Mouse (Mus musculus) granulocyte monocyte progenitor cell, adult 5-6 weeks (primary cell): ENCODE data around the gene Cuta. TPM values are rescaled to one million over a fixed set of nuclear protein-coding genes. Genes with fewer than 3 reads are reported as not detected.

Source experiments
- ATAC-seq: replicated peaks from 2 replicates; pipeline ENCODE4 v1.8.0; 2016; ENCODE audit warnings: mild to moderate bottlenecking, moderate TSS enrichment, inconsistent platforms; ENCODE audit not compliant: poor library complexity, severe bottlenecking
- total RNA-seq, 2 experiments: library from RNA; stranded (forward) in 1 of 2; stranded (reverse) in 1 of 2; fragments of 200-712, 200-1000 nt in 1 of 2; fragments of >200 nt in 1 of 2; fragmentation: Nextera tagmentation in 1 of 2; gene quantifications; 2 replicates each; pipeline ENCODE4 v1.2.3; 2014 to 2017

Cuta gene
- total RNA-seq, 2 experiments from 2014 or later: 60.5 to 226 TPM

- no peak for ATAC-seq
These were observed 45.0 kb downstream of the Cuta start for GRCm38 (mm10) chr17:26894342-26894741.

GRCm38 (mm10) chr17:26893492-26893891 is 45.9 kb downstream of the Cuta start:
- no peak for ATAC-seq

GRCm38 (mm10) chr17:26892635-26893375 is 46.6 kb downstream of the Cuta start:
- ATAC-seq: no peak

GRCm38 (mm10) chr17:26887926-26888325 is 51.4 kb downstream of the Cuta start:
- no peak for ATAC-seq

- peak; percentile 96 for ATAC-seq
These were observed 53.2 kb downstream of the Cuta start for GRCm38 (mm10) chr17:26886047-26886749.

GRCm38 (mm10) chr17:26884995-26885926 is 54.1 kb downstream of the Cuta start:
- peak; percentile 86 for ATAC-seq

Other genes with a start within 250 kb of the Cuta start
- 18.8 and 30.0 TPM in 2 replicates for gene Crebrf, start 223.9 kb downstream of the Cuta start, total RNA-seq (2014; fragmentation: Nextera tagmentation)
- 16.8 and 17.0 TPM in 2 replicates for gene Crebrf, start 223.9 kb downstream of the Cuta start, total RNA-seq (2017)
- 23.5 and 51.0 TPM in 2 replicates for gene Bnip1, start 158.5 kb downstream of the Cuta start, total RNA-seq (2014; fragmentation: Nextera tagmentation)
- gene Bnip1, start 158.5 kb downstream of the Cuta start, total RNA-seq (2017): 39.2 and 46.8 TPM in 2 replicates
- gene Nkx2-5, start 94.6 kb downstream of the Cuta start, total RNA-seq (2014; fragmentation: Nextera tagmentation): not detected in 2 replicates
- not detected in 2 replicates for gene Nkx2-5, start 94.6 kb downstream of the Cuta start, total RNA-seq (2017)
- gene Kifc5b, start 22.5 kb downstream of the Cuta start, total RNA-seq (2014; fragmentation: Nextera tagmentation): 6.0 and 6.2 TPM in 2 replicates
- gene Kifc5b, start 22.5 kb downstream of the Cuta start, total RNA-seq (2017): 8.7 and 12.6 TPM in 2 replicates
- gene Phf1, start 6.5 kb downstream of the Cuta start, total RNA-seq (2014; fragmentation: Nextera tagmentation): 3.4 and 9.3 TPM in 2 replicates
- 1.4 and 2.1 TPM in 2 replicates for gene Phf1, start 6.5 kb downstream of the Cuta start, total RNA-seq (2017)
- gene Syngap1, start 1.7 kb upstream of the Cuta start, total RNA-seq (2014; fragmentation: Nextera tagmentation): 7.2 and 10.1 TPM in 2 replicates
- gene Syngap1, start 1.7 kb upstream of the Cuta start, total RNA-seq (2017): 0.31 and 0.69 TPM in 2 replicates
- 9.4 and 14.4 TPM in 2 replicates for gene Zbtb9, start 33.6 kb upstream of the Cuta start, total RNA-seq (2014; fragmentation: Nextera tagmentation)
- gene Zbtb9, start 33.6 kb upstream of the Cuta start, total RNA-seq (2017): 14.3 and 17.7 TPM in 2 replicates
- 137 and 143 TPM in 2 replicates for gene Bak1, start 89.4 kb upstream of the Cuta start, total RNA-seq (2014; fragmentation: Nextera tagmentation)
- gene Bak1, start 89.4 kb upstream of the Cuta start, total RNA-seq (2017): 55.9 and 59.2 TPM in 2 replicates
- gene Itpr3, start 117.7 kb upstream of the Cuta start, total RNA-seq (2014; fragmentation: Nextera tagmentation): 4.0 and 8.5 TPM in 2 replicates
- 6.1 and 6.5 TPM in 2 replicates for gene Itpr3, start 117.7 kb upstream of the Cuta start, total RNA-seq (2017)
- 142 and 196 TPM in 2 replicates for gene Uqcc2, start 194.3 kb upstream of the Cuta start, total RNA-seq (2014; fragmentation: Nextera tagmentation)
- gene Uqcc2, start 194.3 kb upstream of the Cuta start, total RNA-seq (2017): 166 and 171 TPM in 2 replicates
- gene Ip6k3, start 228.2 kb upstream of the Cuta start, total RNA-seq (2014; fragmentation: Nextera tagmentation): not detected in 2 replicates
- not detected in 2 replicates for gene Ip6k3, start 228.2 kb upstream of the Cuta start, total RNA-seq (2017)